8 mouse cellular contexts compared by ENCODE assay signal in the genomic region with DNA sequence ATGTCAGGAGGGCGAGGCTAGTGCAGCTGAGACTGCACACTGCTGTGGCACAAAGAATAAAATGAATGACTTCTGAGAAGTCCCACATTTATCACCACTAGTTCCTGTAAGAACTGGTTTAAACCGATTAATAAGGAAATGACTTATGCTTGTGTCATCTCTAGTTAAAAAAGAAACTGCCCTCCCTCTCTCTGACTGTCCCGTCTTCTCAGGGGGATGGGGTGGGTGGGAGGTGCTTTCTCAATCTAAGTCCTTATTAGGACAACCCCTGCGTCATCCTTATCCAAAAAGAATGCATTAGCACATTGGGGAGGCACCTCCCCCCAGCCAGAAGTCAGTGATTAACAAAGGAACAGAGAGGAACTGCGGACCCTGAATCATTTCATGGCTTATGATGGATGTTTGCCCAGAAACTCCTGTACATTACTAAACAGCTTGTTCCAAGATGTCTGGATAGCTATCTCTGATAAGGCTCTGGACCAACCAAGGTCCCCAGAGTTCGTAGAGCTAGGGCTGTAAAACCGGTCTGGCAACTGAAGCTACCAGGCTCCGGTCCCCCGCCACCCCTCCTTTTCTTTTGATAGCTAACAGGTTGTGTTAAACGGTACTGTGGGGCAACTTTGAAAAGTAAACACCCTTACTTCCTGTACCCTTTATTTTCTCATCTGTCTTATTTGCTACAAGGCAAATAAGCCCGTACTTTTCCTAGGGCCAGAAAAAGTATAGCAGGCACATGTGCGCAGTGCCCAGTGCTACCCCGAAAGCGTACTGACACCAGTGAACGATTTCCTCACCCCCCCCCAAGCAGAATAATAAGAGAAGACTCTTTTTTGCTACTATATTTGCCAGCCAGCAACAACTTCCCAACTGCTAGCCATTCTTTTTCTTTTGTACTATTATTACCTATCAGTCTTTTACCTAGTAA. TPM values are rescaled to one million over a fixed set of nuclear protein-coding genes. Genes with fewer than 3 reads are reported as not detected.
DNase-seq lines count a peak whose midpoint lies in the region; ATAC-seq lines count a peak whose summit lies in the region.

No protein-coding gene starts in this region.

- peaks cover 22% of the 10 kb centered on the region for H3K4me1 ChIP-seq in embryonic facial prominence, embryonic 13.5 days
- peaks cover 19% of the 10 kb centered on the region for H3K4me1 ChIP-seq in limb, embryonic 10.5 days
- peaks cover 13% of the 10 kb centered on the region for H3K4me1 ChIP-seq in midbrain, embryonic 12.5 days

- DNase-seq in 3134 (ENCODE audit: extremely low read depth, insufficient read length, low spot score), result peak; percentile 90
- peak; percentile 100 for DNase-seq in Muller cell, postnatal 12 days (ENCODE audit: inconsistent ontology term)
- DNase-seq in heart, postnatal 14 days, result peak; percentile 40 to 47
- DNase-seq in limb, embryonic 10.5 days (ENCODE audit: low spot score), result peak; percentile 55
- peak; percentile 57 for DNase-seq in thymus, postnatal 25 days
- no peak for DNase-seq in right cerebral cortex, postnatal 4 days

- peak overlapping the region; percentile 67 for H3K9ac ChIP-seq in embryonic facial prominence, embryonic 13.5 days
- H3K9ac ChIP-seq in midbrain, embryonic 12.5 days (replicated peaks), result no peak overlapping the region

- H3K9me3 ChIP-seq in embryonic facial prominence, embryonic 13.5 days, result no peaks in the 10 kb centered on the region
- no peaks in the 10 kb centered on the region for H3K9me3 ChIP-seq in limb, embryonic 10.5 days (replicated peaks)
- H3K9me3 ChIP-seq in midbrain, embryonic 12.5 days, result no peaks in the 10 kb centered on the region

- H3K4me3 ChIP-seq in embryonic facial prominence, embryonic 13.5 days, result peak overlapping the region; percentile 33
- H3K4me3 ChIP-seq in limb, embryonic 10.5 days, result peak overlapping the region; percentile 24
- H3K4me3 ChIP-seq in midbrain, embryonic 12.5 days, result no peak overlapping the region

- peak; percentile 71; the same call in 1 of the 2 replicates for ATAC-seq in embryonic facial prominence, embryonic 13.5 days (ENCODE audit: insufficient number of reproducible peaks, insufficient read depth, low FRiP score, low TSS enrichment, low read depth)
- ATAC-seq in midbrain, embryonic 12.5 days (ENCODE audit: low FRiP score, low read depth), result no peak

- 0 out of 2 replicates have a peak, but pooled peaks cover 6% of the 10 kb centered on the region for H3K36me3 ChIP-seq in embryonic facial prominence, embryonic 13.5 days
- H3K36me3 ChIP-seq in limb, embryonic 10.5 days, result peaks cover 10% of the 10 kb centered on the region
- peaks cover 7% of the 10 kb centered on the region; the same call in 1 of the 2 replicates for H3K36me3 ChIP-seq in midbrain, embryonic 12.5 days

- 3% methylated on average over 15 of the region's 15 CpGs for WGBS in embryonic facial prominence, embryonic 13.5 days
- 8% methylated on average over 15 of the region's 15 CpGs for WGBS in limb, embryonic 10.5 days
- WGBS in midbrain, embryonic 12.5 days, result 14% methylated on average over 15 of the region's 15 CpGs

- H3K4me2 ChIP-seq in embryonic facial prominence, embryonic 13.5 days, result peak overlapping the region; percentile 57
- H3K4me2 ChIP-seq in midbrain, embryonic 12.5 days (replicated peaks), result peak overlapping the region; percentile 25

- peak overlapping the region; percentile 76 for H3K27ac ChIP-seq in embryonic facial prominence, embryonic 13.5 days
- peak overlapping the region; percentile 63 for H3K27ac ChIP-seq in limb, embryonic 10.5 days
- no peak overlapping the region for H3K27ac ChIP-seq in midbrain, embryonic 12.5 days (replicated peaks)

- intact Hi-C loops in heart, postnatal 14 days (cut with DNase I), result no loop called here

- H3K27me3 ChIP-seq in embryonic facial prominence, embryonic 13.5 days, result no peaks in the 10 kb centered on the region
- no peaks in the 10 kb centered on the region for H3K27me3 ChIP-seq in limb, embryonic 10.5 days (ENCODE audit: low read depth, poor library complexity, severe bottlenecking)
- no peaks in the 10 kb centered on the region for H3K27me3 ChIP-seq in midbrain, embryonic 12.5 days

RNA-seq across cellular contexts. Expression of a gene that starts 42.3 kb away (rescaled TPM):
- 13.5 and 13.8 TPM in 2 replicates for polyA plus RNA-seq in embryonic facial prominence, embryonic 13.5 days (2015; fragmentation: Nextera tagmentation; extraction: Ambion mirVana)
- total RNA-seq in heart, postnatal 14 days (2021), result 1 to 10 TPM; 5.9 to 7.1 TPM
- 9.8 and 10.8 TPM in 2 replicates for polyA plus RNA-seq in limb, embryonic 10.5 days (2016; fragmentation: Nextera tagmentation; extraction: Ambion mirVana)
- polyA plus RNA-seq in midbrain, embryonic 12.5 days (2016; fragmentation: Nextera tagmentation; extraction: Ambion mirVana), result 9.4 and 9.6 TPM in 2 replicates

RNA-seq across cellular contexts. Expression of a gene that starts 42.5 kb away (rescaled TPM):
- 77.8 and 78.9 TPM in 2 replicates for polyA plus RNA-seq in embryonic facial prominence, embryonic 13.5 days (2015; fragmentation: Nextera tagmentation; extraction: Ambion mirVana)
- total RNA-seq in heart, postnatal 14 days (2021), result 10 to 100 TPM; 22.5 to 24.4 TPM
- 47.3 and 64.3 TPM in 2 replicates for polyA plus RNA-seq in limb, embryonic 10.5 days (2016; fragmentation: Nextera tagmentation; extraction: Ambion mirVana)
- 60.5 and 65.9 TPM in 2 replicates for polyA plus RNA-seq in midbrain, embryonic 12.5 days (2016; fragmentation: Nextera tagmentation; extraction: Ambion mirVana)
